Comparison of ENCODE assay signal across 8 mouse cellular contexts in the genomic region with DNA sequence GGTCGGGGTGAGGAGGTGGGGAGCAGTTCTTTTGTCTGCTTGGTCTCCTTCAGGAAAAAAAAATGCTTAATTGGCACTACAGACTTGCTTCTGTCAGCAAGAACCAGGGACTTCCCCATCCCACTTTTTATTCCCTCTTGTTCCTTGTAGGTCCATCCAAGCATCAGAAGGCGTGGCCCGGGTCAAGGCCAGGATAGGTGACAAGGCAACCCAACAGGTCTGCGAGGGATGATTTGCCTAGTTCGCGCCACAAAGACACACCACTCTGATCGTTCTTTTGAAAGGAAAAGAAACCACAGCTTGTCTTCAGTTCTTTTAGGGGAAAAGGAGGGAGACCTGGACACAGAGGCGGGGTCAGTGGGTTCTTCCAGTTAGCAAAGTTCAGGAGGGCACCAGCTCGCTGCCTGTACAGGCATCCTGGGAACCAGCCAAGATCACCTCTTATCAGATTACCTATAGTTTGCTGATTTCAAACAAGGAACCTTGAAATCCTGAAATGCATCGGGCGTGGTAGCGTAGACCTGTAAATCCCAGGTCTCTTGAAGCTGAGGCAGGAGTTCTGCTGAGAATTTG. TPM values are rescaled to one million over a fixed set of nuclear protein-coding genes. Genes with fewer than 3 reads are reported as not detected.
DNase-seq lines count a peak whose midpoint lies in the region; ATAC-seq and TF ChIP-seq lines count a peak whose summit lies in the region.

No protein-coding gene starts in this region.

- H3K4me3 ChIP-seq in megakaryocyte, embryonic 14.5 days (replicated peaks) = peak overlapping the region; percentile 94
- H3K4me3 ChIP-seq in forebrain, embryonic 16.5 days (replicated peaks; ENCODE audit: low read length) = peak overlapping the region; percentile 66
- H3K4me3 ChIP-seq in limb, embryonic 13.5 days = peak overlapping the region; percentile 66
- peak overlapping the region; percentile 55 for H3K4me3 ChIP-seq in stomach, postnatal 0 days (ENCODE audit: low read depth, low read length)

- H3K9me3 ChIP-seq in megakaryocyte, embryonic 14.5 days = peaks cover 25% of the 10 kb centered on the region
- H3K9me3 ChIP-seq in forebrain, embryonic 16.5 days (ENCODE audit: control insufficient read depth, low read length) = 0 out of 2 replicates have a peak, but pooled peaks cover 2% of the 10 kb centered on the region
- H3K9me3 ChIP-seq in limb, embryonic 13.5 days = no peaks in the 10 kb centered on the region
- no peaks in the 10 kb centered on the region for H3K9me3 ChIP-seq in stomach, postnatal 0 days (ENCODE audit: control insufficient read depth, low read length)

- peaks cover 45% of the 10 kb centered on the region for H3K27me3 ChIP-seq in megakaryocyte, embryonic 14.5 days (replicated peaks)
- H3K27me3 ChIP-seq in forebrain, embryonic 16.5 days (replicated peaks; ENCODE audit: control insufficient read depth, insufficient read depth, low read length) = 0 out of 2 replicates have a peak, but pooled peaks cover 2% of the 10 kb centered on the region
- H3K27me3 ChIP-seq in limb, embryonic 13.5 days = peaks cover 37% of the 10 kb centered on the region
- no peaks in the 10 kb centered on the region for H3K27me3 ChIP-seq in stomach, postnatal 0 days (ENCODE audit: control insufficient read depth, insufficient read depth, low read length)

- no peak overlapping the region for H3K9ac ChIP-seq in forebrain, embryonic 16.5 days (replicated peaks; ENCODE audit: low read depth, low read length)
- H3K9ac ChIP-seq in limb, embryonic 13.5 days = no peak overlapping the region
- no peak overlapping the region for H3K9ac ChIP-seq in stomach, postnatal 0 days (ENCODE audit: low read length)

- no peaks in the 10 kb centered on the region for H3K36me3 ChIP-seq in megakaryocyte, embryonic 14.5 days (replicated peaks; ENCODE audit: low read length)
- H3K36me3 ChIP-seq in forebrain, embryonic 16.5 days (ENCODE audit: control insufficient read depth, insufficient read depth) = no peaks in the 10 kb centered on the region
- no peaks in the 10 kb centered on the region for H3K36me3 ChIP-seq in limb, embryonic 13.5 days
- no peaks in the 10 kb centered on the region for H3K36me3 ChIP-seq in stomach, postnatal 0 days (ENCODE audit: control insufficient read depth, insufficient read depth, low read length)

- 49% methylated on average over 12 of the region's 12 CpGs for WGBS in forebrain, embryonic 16.5 days
- WGBS in limb, embryonic 13.5 days = 43% methylated on average over 12 of the region's 12 CpGs
- WGBS in stomach, postnatal 0 days = 36% methylated on average over 12 of the region's 12 CpGs

- no peak for TF ChIP-seq CTCF in stomach, postnatal 0 days (IDR thresholded peaks at IDR 0.05; ENCODE audit: low read depth)

- H3K27ac ChIP-seq in forebrain, embryonic 16.5 days (ENCODE audit: low read length) = no peak overlapping the region
- no peak overlapping the region for H3K27ac ChIP-seq in limb, embryonic 13.5 days
- H3K27ac ChIP-seq in stomach, postnatal 0 days (replicated peaks) = no peak overlapping the region

- TF ChIP-seq EP300 in stomach, postnatal 0 days (optimal IDR thresholded peaks at IDR 0.05) = no peak

- H3K4me2 ChIP-seq in forebrain, embryonic 16.5 days (ENCODE audit: low read length) = peak overlapping the region; percentile 83
- H3K4me2 ChIP-seq in limb, embryonic 13.5 days (replicated peaks) = peak overlapping the region; percentile 96
- H3K4me2 ChIP-seq in stomach, postnatal 0 days (replicated peaks; ENCODE audit: low read depth) = peak overlapping the region; percentile 97

- no peak for ATAC-seq in megakaryocyte, adult 5-6 weeks (ENCODE audit: poor library complexity, severe bottlenecking)
- 0 out of 2 replicates have a peak, but pooled peaks have one; percentile 8 for ATAC-seq in forebrain, embryonic 16.5 days
- no peak for ATAC-seq in limb, embryonic 13.5 days (ENCODE audit: low FRiP score, low read depth)
- no peak for ATAC-seq in stomach, postnatal 0 days (ENCODE audit: low FRiP score, low TSS enrichment)

- peaks cover 31% of the 10 kb centered on the region for H3K4me1 ChIP-seq in megakaryocyte, embryonic 14.5 days
- H3K4me1 ChIP-seq in forebrain, embryonic 16.5 days (replicated peaks; ENCODE audit: control insufficient read depth, insufficient read depth, low read length) = peaks cover 11% of the 10 kb centered on the region
- peaks cover 7% of the 10 kb centered on the region for H3K4me1 ChIP-seq in limb, embryonic 13.5 days
- peaks cover 4% of the 10 kb centered on the region; the same call in 1 of the 2 replicates for H3K4me1 ChIP-seq in stomach, postnatal 0 days (replicated peaks; ENCODE audit: control insufficient read depth, insufficient read depth)

- peak; percentile 16 for DNase-seq in stomach, postnatal 0 days (ENCODE audit: low spot score)
- DNase-seq in ovary, adult 18-20 months (ENCODE audit: low spot score) = no peak
- no peak for DNase-seq in ovary, postnatal 10 days (ENCODE audit: low spot score)
- DNase-seq in embryo, embryonic 11 days = no peak

RNA-seq across cellular contexts. Expression of gene Slc35f2, which starts 0.5 kb away (rescaled TPM):
- polyA plus RNA-seq in megakaryocyte, embryonic 14.5 days (2012; ENCODE audit: insufficient read depth, low replicate concordance) = 0.67 TPM in 1 of 2 replicates, not detected in the other
- 0.11 and 0.25 TPM in 2 replicates for total RNA-seq in megakaryocyte, adult 5-6 weeks (2015)
- 0.07 and 0.28 TPM in 2 replicates for total RNA-seq in megakaryocyte, adult 5-6 weeks (2017)
- 12.8 and 14.0 TPM in 2 replicates for polyA plus RNA-seq in forebrain, embryonic 16.5 days (2015; fragmentation: Nextera tagmentation; extraction: Ambion mirVana)
- 4.5 and 4.8 TPM in 2 replicates for polyA plus RNA-seq in limb, embryonic 13.5 days (2015; fragmentation: Nextera tagmentation; extraction: Ambion mirVana)
- polyA plus RNA-seq in stomach, postnatal 0 days (2015; fragmentation: Nextera tagmentation; extraction: Ambion mirVana) = 6.5 and 6.7 TPM in 2 replicates
